Mouse (Mus musculus): Measurements from ENCODE around the gene Taf1d. TPM values are rescaled to one million over a fixed set of nuclear protein-coding genes. Genes with fewer than 3 reads are reported as not detected.
A peak's percentile ranks its signal among the peaks of the same experiment; 100 is the strongest.
"Not testable (repeated sequence)": the region's sequence is repeated elsewhere in the genome, so short reads cannot be mapped to it uniquely, and the experiment has no call there.

The Taf1d gene
- total RNA-seq, 1 experiment, result 1,438 TPM

DNA sequence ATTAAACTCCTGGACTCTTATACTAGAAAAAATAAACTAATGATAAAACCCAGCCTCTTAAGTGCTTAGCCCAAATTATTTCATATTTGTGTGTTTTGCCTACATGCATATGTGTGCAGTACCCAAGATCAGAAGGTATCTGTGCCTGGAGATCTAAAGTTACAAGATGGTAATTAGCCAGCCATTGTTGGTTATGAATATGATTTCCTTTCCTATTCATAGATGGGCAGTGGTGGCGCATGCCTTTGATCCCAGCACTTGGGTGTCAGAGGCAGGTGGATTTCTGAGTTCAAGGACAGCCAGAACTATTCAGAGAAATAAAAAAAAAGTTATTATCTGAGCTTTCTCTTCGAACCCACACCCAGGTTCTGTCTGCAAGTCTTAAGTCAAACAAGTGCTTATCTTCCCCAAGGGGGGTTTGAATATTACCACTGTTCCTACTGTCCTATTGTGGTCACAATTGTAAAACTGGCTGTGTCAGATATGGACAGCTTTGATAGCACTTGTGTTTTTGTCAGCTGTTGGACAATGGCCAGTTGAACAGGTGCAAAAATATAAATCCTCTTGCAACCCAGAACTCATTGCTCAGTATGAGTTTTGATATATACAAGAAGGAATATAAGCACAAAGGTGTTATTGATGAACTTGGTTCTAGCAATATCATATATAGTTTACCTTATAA, 6.2 kb downstream of the Taf1d start:
- peaks cover 76% of the 10 kb centered on the region for H3K36me3 ChIP-seq (ENCODE audit: control insufficient read depth, insufficient read depth, low read length, poor library complexity, severe bottlenecking)
- TF ChIP-seq CHD2 (IDR thresholded peaks at IDR 0.05; ENCODE audit: low read depth, low read length) (peak; percentile 79), ZC3H11A (IDR thresholded peaks at IDR 0.05; ENCODE audit: borderline replicate concordance, low read depth, low read length) (no peak)
- H3K4me1 ChIP-seq (ENCODE audit: control insufficient read depth in 2 of 2, insufficient read depth in 2 of 2, low read length in 2 of 2, poor library complexity in 1 of 2), result no peaks in the 10 kb centered on the region; a peak in 1 of 4 replicates
- H3K9me3 ChIP-seq (ENCODE audit: control insufficient read depth, insufficient read depth, low read depth, low read length), result no peaks in the 10 kb centered on the region
- H3K4me3 ChIP-seq (ENCODE audit: insufficient read depth in 1 of 2, low read depth in 1 of 2, low read length in 2 of 2, poor library complexity in 1 of 2, severe bottlenecking in 1 of 2), result no peak overlapping the region
- no peak overlapping the region for H3K9ac ChIP-seq (ENCODE audit: insufficient read depth, low read depth, low read length, poor library complexity, severe bottlenecking)
- DNase-seq (ENCODE audit: low read depth, low spot score), result no peak
- no peak overlapping the region for H3K27ac ChIP-seq (ENCODE audit: insufficient read depth, low read depth, low read length, poor library complexity, severe bottlenecking)
- in situ Hi-C loops (cut with MboI; ENCODE audit: low sequenced_read_pairs in 2 of 2, unreplicated experiment in 2 of 2), result no loop called here

DNA sequence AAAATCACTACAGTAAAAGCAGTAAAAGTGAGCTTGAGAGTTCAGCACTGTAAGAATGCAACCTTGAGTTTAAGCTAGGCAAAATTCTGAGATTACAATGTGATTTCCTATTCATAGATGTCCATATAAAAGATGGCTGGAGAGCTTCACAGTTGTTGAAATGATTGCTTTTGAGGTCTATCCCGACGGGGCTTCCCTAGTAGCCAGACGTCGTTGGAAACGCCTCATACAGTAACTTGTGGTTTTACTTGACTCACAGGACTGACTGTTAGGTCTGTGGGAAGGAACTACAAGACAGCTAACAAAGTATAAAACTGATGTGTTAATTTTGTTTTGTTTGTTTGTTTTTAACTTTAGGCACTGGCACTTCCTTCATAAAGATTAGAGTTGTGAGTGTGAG, 7.6 kb downstream of the Taf1d start:
- Histone ChIP-seq H3K27ac (ENCODE audit: insufficient read depth, low read depth, low read length, poor library complexity, severe bottlenecking) (no peak overlapping the region), H3K9me3 (ENCODE audit: control insufficient read depth, insufficient read depth, low read depth, low read length) (no peaks in the 10 kb centered on the region), H3K4me3 (ENCODE audit: insufficient read depth in 1 of 2, low read depth in 1 of 2, low read length in 2 of 2, poor library complexity in 1 of 2, severe bottlenecking in 1 of 2) (no peak overlapping the region), H3K4me1 (ENCODE audit: control insufficient read depth in 2 of 2, insufficient read depth in 2 of 2, low read length in 2 of 2, poor library complexity in 1 of 2) (no peaks in the 10 kb centered on the region), H3K9ac (ENCODE audit: insufficient read depth, low read depth, low read length, poor library complexity, severe bottlenecking) (no peak overlapping the region), H3K36me3 (ENCODE audit: control insufficient read depth, insufficient read depth, low read length, poor library complexity, severe bottlenecking) (peaks cover 63% of the 10 kb centered on the region)
- DNase-seq (ENCODE audit: low read depth, low spot score), result no peak
- TF ChIP-seq HCFC1 (IDR thresholded peaks at IDR 0.05; ENCODE audit: borderline replicate concordance, insufficient read depth, low read length) (no peak), MAFK (IDR thresholded peaks at IDR 0.05; ENCODE audit: insufficient read depth, low read depth, low read length) (no peak), ZC3H11A (IDR thresholded peaks at IDR 0.05; ENCODE audit: borderline replicate concordance, low read depth, low read length) (no peak), CHD2 (IDR thresholded peaks at IDR 0.05; ENCODE audit: low read depth, low read length) (no peak), ZNF384 (IDR thresholded peaks at IDR 0.05; ENCODE audit: low read depth, low read length) (no peak)
- in situ Hi-C loops (cut with MboI; ENCODE audit: low sequenced_read_pairs in 2 of 2, unreplicated experiment in 2 of 2), result no loop called here

DNA sequence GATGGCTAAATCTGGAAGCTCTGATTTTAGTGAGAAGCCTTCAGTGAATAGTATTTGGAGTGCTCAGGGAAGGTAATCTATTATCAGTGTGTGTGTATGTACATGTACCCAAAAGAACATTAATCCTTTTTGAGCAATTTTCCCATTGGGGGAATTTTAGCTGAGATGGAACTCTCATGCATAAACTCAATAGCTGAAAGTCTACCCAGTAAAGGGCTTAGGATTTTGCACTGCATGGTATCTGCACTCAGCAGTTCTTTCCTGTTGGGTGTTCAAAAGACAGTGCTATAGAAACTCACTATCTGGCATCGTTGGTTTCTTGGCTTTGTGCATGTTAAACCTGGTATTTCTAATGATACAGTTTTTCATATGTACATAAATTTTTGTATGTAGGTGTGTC, 8.6 kb downstream of the Taf1d start:
- in situ Hi-C loops (cut with MboI; ENCODE audit: low sequenced_read_pairs in 2 of 2, unreplicated experiment in 2 of 2), result no loop called here
- no peak overlapping the region for H3K27ac ChIP-seq (ENCODE audit: insufficient read depth, low read depth, low read length, poor library complexity, severe bottlenecking)

DNA sequence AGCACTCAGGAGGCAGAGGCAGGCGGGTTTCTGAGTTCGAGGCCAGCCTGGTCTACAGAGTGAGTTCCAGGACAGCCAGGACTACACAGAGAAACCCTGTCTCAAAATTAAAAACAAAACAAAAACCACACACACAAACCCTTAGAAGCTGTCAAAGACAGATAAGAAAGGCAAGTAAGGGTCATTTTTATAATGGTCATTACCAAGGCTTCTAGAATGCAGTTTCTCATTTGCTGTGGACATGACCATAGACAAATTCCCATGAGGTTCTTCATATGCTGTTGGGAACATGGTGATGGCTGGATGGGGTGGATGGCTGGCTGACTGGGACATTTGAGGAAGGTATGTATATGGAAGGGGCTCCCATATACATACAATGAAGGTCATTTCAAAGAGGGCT, 10.3 kb downstream of the Taf1d start:
- H3K4me3 ChIP-seq (ENCODE audit: insufficient read depth in 1 of 2, low read depth in 1 of 2, low read length in 2 of 2, poor library complexity in 1 of 2, severe bottlenecking in 1 of 2); DNase-seq (ENCODE audit: low read depth, low spot score); H3K4me1 ChIP-seq (ENCODE audit: control insufficient read depth in 2 of 2, insufficient read depth in 2 of 2, low read length in 2 of 2, poor library complexity in 1 of 2); H3K27ac ChIP-seq (ENCODE audit: insufficient read depth, low read depth, low read length, poor library complexity, severe bottlenecking); in situ Hi-C loops (cut with MboI; ENCODE audit: low sequenced_read_pairs in 2 of 2, unreplicated experiment in 2 of 2); H3K9me3 ChIP-seq (ENCODE audit: control insufficient read depth, insufficient read depth, low read depth, low read length); H3K9ac ChIP-seq (ENCODE audit: insufficient read depth, low read depth, low read length, poor library complexity, severe bottlenecking): not testable (repeated sequence)
- peak; percentile 41; the same call in 1 of the 2 replicates for TF ChIP-seq CHD2 (IDR thresholded peaks at IDR 0.05; ENCODE audit: low read depth, low read length)
- peaks cover 38% of the 10 kb centered on the region for H3K36me3 ChIP-seq (ENCODE audit: control insufficient read depth, insufficient read depth, low read length, poor library complexity, severe bottlenecking)

More for the DNA sequence above, 8.6 kb downstream of the Taf1d start:
- no peaks in the 10 kb centered on the region for H3K9me3 ChIP-seq (ENCODE audit: control insufficient read depth, insufficient read depth, low read depth, low read length)
- no peak overlapping the region for H3K9ac ChIP-seq (ENCODE audit: insufficient read depth, low read depth, low read length, poor library complexity, severe bottlenecking)
- peaks cover 53% of the 10 kb centered on the region for H3K36me3 ChIP-seq (ENCODE audit: control insufficient read depth, insufficient read depth, low read length, poor library complexity, severe bottlenecking)
- TF ChIP-seq CHD2 (IDR thresholded peaks at IDR 0.05; ENCODE audit: low read depth, low read length) (no peak), HCFC1 (IDR thresholded peaks at IDR 0.05; ENCODE audit: borderline replicate concordance, insufficient read depth, low read length) (no peak), ZNF384 (IDR thresholded peaks at IDR 0.05; ENCODE audit: low read depth, low read length) (no peak), MAFK (IDR thresholded peaks at IDR 0.05; ENCODE audit: insufficient read depth, low read depth, low read length) (no peak), ZC3H11A (IDR thresholded peaks at IDR 0.05; ENCODE audit: borderline replicate concordance, low read depth, low read length) (no peak)
- no peak for DNase-seq (ENCODE audit: low read depth, low spot score)
- no peaks in the 10 kb centered on the region for H3K4me1 ChIP-seq (ENCODE audit: control insufficient read depth in 2 of 2, insufficient read depth in 2 of 2, low read length in 2 of 2, poor library complexity in 1 of 2)
- no peak overlapping the region for H3K4me3 ChIP-seq (ENCODE audit: insufficient read depth in 1 of 2, low read depth in 1 of 2, low read length in 2 of 2, poor library complexity in 1 of 2, severe bottlenecking in 1 of 2)

All from ES-E14 (cell line).